Mouse (Mus musculus) liver, embryonic 14.5 days (tissue): ENCODE measurements around the gene Gm3187.
"Not testable (repeated sequence)": the region's sequence is repeated elsewhere in the genome, so short reads cannot be mapped to it uniquely, and the experiment has no call there.

Experiments
- CTCF ChIP-seq: IDR thresholded peaks from 2 replicates; pipeline ENCODE4 v1.5.1; 2016; ENCODE audit warnings: antibody characterized with exemption, low read depth, control low read depth
- EP300 ChIP-seq: IDR thresholded peaks from 2 replicates; pipeline ENCODE4 v1.6.1; 2016; ENCODE audit warnings: antibody characterized with exemption, low read depth

DNA sequence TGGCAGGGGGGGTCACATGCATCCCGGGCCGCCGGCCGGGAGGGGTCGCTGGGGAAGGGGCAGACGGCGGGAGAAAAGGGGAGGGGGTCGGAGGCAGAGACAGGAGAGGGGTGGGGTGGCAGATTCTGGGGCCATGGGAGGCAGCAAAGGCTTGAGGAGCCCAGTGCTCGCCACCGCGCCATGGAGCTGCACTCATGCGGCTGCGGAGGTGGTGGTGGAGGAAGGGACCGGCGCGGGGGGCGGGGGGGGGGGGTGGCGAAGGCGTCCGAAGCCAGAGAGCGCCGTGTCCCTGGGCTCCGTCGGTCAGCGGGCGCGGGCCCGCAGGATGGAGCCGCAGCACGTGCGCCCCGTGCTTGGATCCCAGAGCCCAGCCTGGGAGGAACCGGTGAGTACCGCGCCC is 17.4 kb downstream of the Gm3187 start, which contains the start of gene Gm3488:
- not testable (repeated sequence) for TF ChIP-seq CTCF, EP300
